Mouse (Mus musculus): Measurements from ENCODE around the gene Lcn6.
A peak's percentile ranks its signal among the peaks of the same experiment; 100 is the strongest.
"Not testable (repeated sequence)": the region's sequence is repeated elsewhere in the genome, so short reads cannot be mapped to it uniquely, and the experiment has no call there.

Gene Lcn6

GRCm38 (mm10) chr2:25676486-25676885, at the start of gene Lcn6:
Gene Lcn6 (plus strand): TSS chr2:25676786.
- DNase-seq (ENCODE audit: low read depth, low spot score) = no peak

GRCm38 (mm10) chr2:25627811-25628210, 48.8 kb upstream of the Lcn6 start, which contains the start of gene Fcna:
Gene Fcna (minus strand): TSS chr2:25628030.
- DNase-seq (ENCODE audit: low read depth, low spot score) = no peak

GRCm38 (mm10) chr2:25628738-25629137, 47.8 kb upstream of the Lcn6 start:
- DNase-seq (ENCODE audit: low read depth, low spot score) = no peak

GRCm38 (mm10) chr2:25633616-25634015, 43.0 kb upstream of the Lcn6 start:
- DNase-seq (ENCODE audit: low read depth, low spot score) = no peak

- DNase-seq (ENCODE audit: low read depth, low spot score) = no peak
Observed at GRCm38 (mm10) chr2:25634046-25634445, 42.5 kb upstream of the Lcn6 start.

- DNase-seq (ENCODE audit: low read depth, low spot score) = peak; percentile 30
Observed at GRCm38 (mm10) chr2:25639890-25640289, 36.7 kb upstream of the Lcn6 start.

GRCm38 (mm10) chr2:25652902-25653301, 23.7 kb upstream of the Lcn6 start, which contains the start of gene Lcn8:
Gene Lcn8 (plus strand): TSS chr2:25653120.
- no peak for DNase-seq (ENCODE audit: low read depth, low spot score)

- DNase-seq (ENCODE audit: low read depth, low spot score) = no peak
Observed at GRCm38 (mm10) chr2:25654502-25654901, 22.1 kb upstream of the Lcn6 start.

GRCm38 (mm10) chr2:25656691-25657090, 19.9 kb upstream of the Lcn6 start:
- DNase-seq (ENCODE audit: low read depth, low spot score) = no peak

- DNase-seq (ENCODE audit: low read depth, low spot score) = no peak
Observed at GRCm38 (mm10) chr2:25657246-25657645, 19.3 kb upstream of the Lcn6 start.

GRCm38 (mm10) chr2:25657652-25658051, 18.9 kb upstream of the Lcn6 start, which contains the start of gene Lcn5:
Gene Lcn5 (plus strand): TSS chr2:25657952.
- DNase-seq (ENCODE audit: low read depth, low spot score) = no peak

- DNase-seq (ENCODE audit: low read depth, low spot score) = no peak
Observed at GRCm38 (mm10) chr2:25660279-25660678, 16.3 kb upstream of the Lcn6 start.

- no peak for DNase-seq (ENCODE audit: low read depth, low spot score)
Observed at GRCm38 (mm10) chr2:25661245-25661970, 15.2 kb upstream of the Lcn6 start.

- DNase-seq (ENCODE audit: low read depth, low spot score) = peak; percentile 26
Observed at GRCm38 (mm10) chr2:25663511-25663910, 13.1 kb upstream of the Lcn6 start.

GRCm38 (mm10) chr2:25664125-25664524, 12.5 kb upstream of the Lcn6 start:
- no peak for DNase-seq (ENCODE audit: low read depth, low spot score)

- DNase-seq (ENCODE audit: low read depth, low spot score) = no peak
Observed at GRCm38 (mm10) chr2:25666516-25666915, 10.1 kb upstream of the Lcn6 start.

- DNase-seq (ENCODE audit: low read depth, low spot score) = no peak
Observed at GRCm38 (mm10) chr2:25679559-25679958, 3.0 kb downstream of the Lcn6 start.

- DNase-seq (ENCODE audit: low read depth, low spot score) = no peak
Observed at GRCm38 (mm10) chr2:25682426-25682825, 5.8 kb downstream of the Lcn6 start, which contains the start of gene Lcn10. Gene Lcn10 (plus strand): TSS chr2:25682726.

- no peak for DNase-seq (ENCODE audit: low read depth, low spot score)
Observed at GRCm38 (mm10) chr2:25686941-25687340, 10.4 kb downstream of the Lcn6 start.

GRCm38 (mm10) chr2:25694605-25695004, 18.0 kb downstream of the Lcn6 start:
- peak; percentile 45 for DNase-seq (ENCODE audit: low read depth, low spot score)

GRCm38 (mm10) chr2:25696951-25697350, 20.4 kb downstream of the Lcn6 start:
- DNase-seq (ENCODE audit: low read depth, low spot score) = no peak

- DNase-seq (ENCODE audit: low read depth, low spot score) = no peak
Observed at GRCm38 (mm10) chr2:25698696-25699095, 22.1 kb downstream of the Lcn6 start.

- not testable (repeated sequence) for DNase-seq (ENCODE audit: low read depth, low spot score)
Observed at GRCm38 (mm10) chr2:25699743-25700142, 23.2 kb downstream of the Lcn6 start, which contains the start of gene Obp2a. Gene Obp2a (plus strand): TSS chr2:25700043.

Measured in CD4-positive helper T cell, adult 2 months (primary cell).